Mouse (Mus musculus) heart, adult 11 months (tissue): ENCODE results near the gene Klhl6.
A peak's percentile ranks its signal among the peaks of the same experiment; 100 is the strongest.

Experiments
- DNase-seq: peaks from one replicate; pipeline ENCODE4 v3.0.0; 2022

Gene Klhl6

GRCm38 (mm10) chr16:19968666-19969065, 14.2 kb downstream of the Klhl6 start:
- DNase-seq = peak; percentile 90

DNA sequence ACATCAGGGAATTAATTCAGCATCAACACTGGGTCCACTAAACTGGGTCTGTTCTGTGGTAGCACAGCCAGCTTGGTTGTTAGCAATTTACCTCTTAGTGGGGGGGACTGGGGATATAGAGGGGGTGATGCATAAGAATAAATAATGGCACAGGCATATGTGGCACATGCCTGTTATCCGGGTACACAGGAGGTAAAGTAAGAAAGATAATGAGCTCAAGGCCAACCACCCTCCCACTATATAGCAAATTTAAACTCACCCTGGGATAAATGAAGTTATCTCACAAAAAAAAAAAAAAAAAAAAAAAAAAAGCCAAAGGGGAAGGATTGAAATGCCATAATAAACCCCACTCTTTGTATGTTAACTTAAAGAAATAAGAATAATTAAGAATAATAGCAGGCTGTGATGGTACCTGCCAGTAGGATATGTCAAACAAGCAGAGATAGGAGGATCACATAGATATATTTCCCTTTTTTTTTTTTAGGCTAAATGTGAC, 14.9 kb downstream of the Klhl6 start:
- DNase-seq = no peak

DNA sequence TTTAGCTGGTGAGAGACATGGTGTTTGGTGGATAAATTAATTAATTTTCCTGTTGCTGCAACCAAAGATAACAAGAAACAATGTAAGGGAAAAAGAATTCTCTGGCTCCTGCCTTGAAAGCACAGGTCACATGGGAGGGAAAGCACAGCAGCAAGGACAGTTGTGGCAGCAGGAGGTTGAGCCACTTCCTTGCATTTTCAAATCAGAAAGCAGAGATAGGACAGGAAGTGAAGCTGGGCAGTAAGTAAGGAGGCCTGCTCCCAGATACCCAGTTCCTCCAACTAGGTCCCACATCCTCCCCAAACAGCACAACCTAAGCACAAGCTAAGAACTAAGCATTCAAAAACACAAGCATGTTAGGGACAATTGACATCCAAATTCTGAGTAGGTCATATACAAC, 15.9 kb downstream of the Klhl6 start:
- peak; percentile 95 for DNase-seq

DNA sequence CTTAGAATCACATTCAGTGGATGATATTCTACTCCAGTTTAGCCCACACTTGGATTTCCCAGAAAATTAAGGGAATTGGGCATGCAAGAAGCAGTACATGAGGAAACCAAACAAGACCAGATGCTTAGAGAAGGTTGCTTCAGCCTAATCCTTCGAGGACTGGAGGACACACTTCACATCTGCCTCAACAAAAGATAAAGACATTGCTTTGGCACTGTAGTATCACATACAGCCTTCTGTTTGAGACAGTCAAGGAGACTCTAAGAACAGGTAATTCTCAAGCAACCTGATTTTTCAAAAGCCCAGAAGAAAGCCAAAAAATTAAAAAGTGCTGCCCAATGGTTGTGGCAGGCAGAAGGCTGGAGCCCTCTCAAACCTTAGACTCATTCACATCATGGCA, 16.4 kb downstream of the Klhl6 start:
- peak; percentile 64 for DNase-seq

GRCm38 (mm10) chr16:19962951-19963350, 19.9 kb downstream of the Klhl6 start:
- peak; percentile 94 for DNase-seq

GRCm38 (mm10) chr16:19961070-19961469, 21.8 kb downstream of the Klhl6 start:
- DNase-seq = no peak

DNA sequence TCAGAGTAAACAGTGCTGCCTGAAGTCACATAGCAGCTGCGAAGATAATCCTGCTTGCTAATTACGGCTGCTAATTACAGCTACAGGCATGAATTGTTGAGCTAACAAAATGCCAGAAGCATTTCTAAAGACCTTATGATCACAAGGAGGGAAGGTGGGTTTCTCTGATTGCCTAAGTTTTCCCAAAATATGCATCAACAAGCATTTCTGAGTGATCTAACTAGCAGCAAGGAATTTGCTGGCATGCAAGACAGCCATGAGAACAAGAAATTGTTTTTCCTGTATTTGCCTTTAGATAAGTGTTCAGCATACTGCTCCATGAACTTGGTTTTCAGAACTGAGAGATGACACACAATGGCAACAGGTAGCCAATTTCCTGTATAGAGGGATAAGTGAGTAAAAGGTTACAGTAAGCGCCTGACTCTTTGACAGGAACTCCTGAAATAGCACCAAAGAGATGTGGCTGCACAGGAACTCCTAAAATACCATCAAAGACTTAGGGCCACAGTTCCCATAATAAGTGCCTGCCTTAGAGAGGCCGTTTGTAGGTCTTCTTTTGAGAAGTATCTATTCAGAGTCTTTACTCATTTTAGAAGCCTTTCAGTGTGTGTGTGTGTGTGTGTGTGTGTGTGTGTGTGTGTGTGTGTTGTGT, 22.3 kb downstream of the Klhl6 start:
- peak; percentile 90 for DNase-seq

DNA sequence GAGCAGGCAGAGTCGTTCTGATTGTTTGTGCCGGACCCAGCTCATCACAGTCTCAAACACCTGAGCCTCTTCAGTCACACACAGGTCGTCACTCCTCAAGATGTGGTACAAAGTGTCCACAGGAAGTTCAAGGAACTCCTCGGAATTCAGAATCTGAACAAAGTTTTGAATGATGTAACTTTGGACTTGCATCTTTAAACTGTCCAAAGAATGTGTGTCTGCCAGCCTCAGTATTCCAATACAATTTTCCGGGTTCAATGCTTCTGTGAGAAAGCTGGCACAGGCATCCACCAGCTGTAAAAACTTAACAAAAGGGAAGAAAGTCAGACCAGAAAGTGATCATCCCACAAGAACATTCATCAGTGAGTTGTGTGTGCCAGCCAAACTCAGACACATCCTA, 25.8 kb downstream of the Klhl6 start:
- DNase-seq = no peak

DNA sequence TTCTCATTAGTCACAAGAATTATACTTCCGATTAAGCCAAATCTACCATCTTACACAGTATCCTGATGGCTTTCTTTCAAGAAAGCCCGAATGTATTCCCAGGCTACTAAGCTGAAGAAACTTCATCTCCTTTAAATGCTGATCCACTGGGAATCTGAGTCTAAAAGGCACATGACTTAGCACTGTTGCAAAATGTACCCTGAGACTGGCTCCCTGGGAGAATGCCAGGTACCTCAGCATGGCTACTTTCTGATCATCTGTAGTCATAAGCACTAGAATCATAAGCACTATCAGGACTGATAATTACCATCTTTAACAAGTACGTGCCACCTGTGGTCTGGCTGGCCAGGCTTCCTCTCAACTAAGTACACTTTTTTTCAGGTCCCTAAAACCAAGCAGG, 35.5 kb downstream of the Klhl6 start:
- DNase-seq = peak; percentile 72

DNA sequence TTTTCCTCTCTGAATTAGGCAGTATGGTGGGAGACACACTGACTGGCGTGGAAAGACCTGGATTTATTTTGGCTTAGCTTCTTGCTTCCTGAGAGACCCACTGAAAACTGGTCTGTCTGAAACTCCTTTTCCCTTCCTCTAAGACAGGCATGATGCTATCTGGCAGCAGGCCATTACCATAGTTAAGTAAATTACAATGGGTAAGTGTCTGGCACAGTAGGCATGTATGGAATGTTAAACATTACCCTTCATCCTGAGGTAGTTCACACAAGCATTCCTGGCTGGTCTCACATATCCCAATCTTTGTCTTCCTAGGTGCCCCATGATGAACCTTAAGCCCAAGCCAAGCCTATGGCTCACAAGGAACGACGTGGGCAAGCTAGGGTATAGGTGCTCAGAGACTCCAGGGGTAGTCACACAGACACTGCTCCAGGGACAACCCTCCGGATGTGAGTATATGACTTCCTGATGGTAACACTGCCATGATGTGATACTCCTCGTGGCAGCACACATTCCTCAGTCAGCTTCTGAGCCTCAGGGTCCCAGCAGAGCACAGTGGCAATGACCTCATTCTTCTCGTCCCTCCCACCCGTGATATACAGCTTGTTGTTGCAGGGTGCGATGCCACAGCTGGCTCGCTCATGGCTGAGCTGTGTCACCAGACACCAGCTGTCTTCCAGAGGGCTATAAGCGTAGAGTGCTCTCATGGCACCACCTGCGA, 36.1 kb downstream of the Klhl6 start:
- DNase-seq = peak; percentile 82

DNA sequence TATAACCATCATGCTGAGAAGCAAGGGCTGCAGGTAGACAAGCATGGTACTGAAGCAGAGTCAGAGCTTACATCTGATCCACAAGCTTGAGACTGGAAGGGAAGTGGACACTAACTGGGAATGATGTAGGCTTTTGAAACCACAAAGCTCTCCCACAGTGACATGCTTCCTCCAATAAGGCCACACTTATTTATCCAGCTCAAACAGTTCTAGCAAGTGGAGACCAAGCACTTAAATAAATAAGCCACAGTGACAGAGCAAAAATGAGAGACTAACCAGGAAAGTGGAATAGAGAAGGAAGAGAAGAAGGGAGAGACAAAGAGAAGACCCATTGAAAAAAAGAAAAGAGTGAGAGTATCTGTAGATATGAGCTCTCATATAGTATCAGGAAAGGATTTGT, 62.0 kb downstream of the Klhl6 start:
- no peak for DNase-seq

DNA sequence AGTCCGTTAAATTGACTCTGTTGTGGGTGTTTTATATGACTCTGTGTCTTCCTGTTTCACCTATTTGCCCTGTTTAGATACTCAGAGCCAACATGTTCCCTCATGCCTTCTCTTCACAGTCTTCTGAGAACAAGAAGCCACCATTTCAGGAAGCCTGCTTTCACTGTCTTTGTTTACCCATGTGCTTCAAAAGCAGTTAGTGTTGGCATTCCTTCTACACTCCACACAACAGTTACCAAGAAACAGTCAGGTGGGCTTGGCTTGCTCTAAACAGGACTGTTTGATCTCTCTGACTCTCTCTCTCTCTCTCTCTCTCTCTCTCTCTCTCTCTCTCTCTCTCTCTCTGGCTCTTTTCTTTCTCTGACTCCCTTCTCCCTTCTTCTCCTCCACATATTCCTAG, 64.6 kb downstream of the Klhl6 start:
- DNase-seq = no peak

DNA sequence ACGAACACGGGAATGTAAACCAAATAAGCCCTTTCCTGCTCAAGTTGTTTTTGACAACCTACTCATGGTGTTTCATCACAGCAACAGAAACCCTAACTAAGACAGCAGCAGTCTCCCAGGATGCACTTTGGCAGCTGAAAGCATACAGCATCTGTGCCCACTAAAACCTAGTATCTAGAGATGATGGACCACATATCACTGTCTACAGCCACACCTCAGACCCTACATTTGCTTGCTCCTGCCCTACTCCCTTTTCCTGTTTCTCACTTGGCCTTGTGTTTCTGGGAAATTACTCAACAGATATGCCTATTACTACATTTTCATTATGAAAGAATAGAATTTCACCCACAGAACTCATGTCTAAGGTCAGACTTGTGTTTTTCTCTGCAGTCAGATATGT, 70.3 kb downstream of the Klhl6 start:
- DNase-seq = no peak

GRCm38 (mm10) chr16:19908291-19908690, 74.5 kb downstream of the Klhl6 start:
- DNase-seq = no peak

GRCm38 (mm10) chr16:19907103-19907502, 75.7 kb downstream of the Klhl6 start:
- DNase-seq = no peak

GRCm38 (mm10) chr16:19904734-19905479, 77.9 kb downstream of the Klhl6 start:
- DNase-seq = no peak

DNA sequence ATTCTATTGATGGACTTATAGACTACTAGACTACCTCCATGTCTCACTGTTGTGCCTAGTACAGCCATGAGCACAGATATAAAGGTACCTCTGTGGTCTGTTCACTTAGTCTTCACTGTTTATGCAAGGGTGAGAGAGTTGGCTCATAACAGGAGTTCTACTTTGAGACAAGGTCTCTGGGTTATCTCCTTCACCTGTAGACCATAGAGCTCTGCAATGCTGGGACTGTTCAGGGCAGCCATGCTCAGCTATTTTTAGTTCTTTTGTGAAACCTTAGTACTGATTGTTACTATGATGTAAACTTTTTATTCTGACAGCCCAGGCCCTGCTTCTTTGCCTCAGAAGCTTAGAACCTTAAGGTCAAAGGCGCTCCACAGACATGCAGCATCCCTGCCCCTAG, 79.0 kb downstream of the Klhl6 start:
- DNase-seq = no peak
